Mouse (Mus musculus): ENCODE measurements around the gene Nol9. TPM values are rescaled to one million over a fixed set of nuclear protein-coding genes. Genes with fewer than 3 reads are reported as not detected.
A peak's percentile ranks its signal among the peaks of the same experiment; 100 is the strongest.

The Nol9 gene
- polyA plus RNA-seq, 1 experiment from 2014 or later: 28.3 TPM

- 73% methylated on average over 8 of the region's 8 CpGs for WGBS
- no peak overlapping the region for H3K9ac ChIP-seq (replicated peaks; ENCODE audit: low read length)
These were observed 53.7 kb downstream of the Nol9 start for GRCm38 (mm10) chr4:152092751-152093293.

GRCm38 (mm10) chr4:152094233-152094632, 55.1 kb downstream of the Nol9 start:
- ATAC-seq (replicated peaks; ENCODE audit: insufficient number of reproducible peaks, low FRiP score, low TSS enrichment, low read depth) (no peak), DNase-seq (ENCODE audit: low spot score) (no peak)
- Histone ChIP-seq H3K36me3 (replicated peaks; ENCODE audit: control insufficient read depth, insufficient read depth, low read depth, low read length) (no peaks in the 10 kb centered on the region), H3K4me2 (ENCODE audit: low read depth, low read length) (no peak overlapping the region), H3K4me1 (ENCODE audit: control insufficient read depth, insufficient read depth, low read length) (peaks cover 3% of the 10 kb centered on the region; the same call in 1 of the 2 replicates), H3K9me3 (replicated peaks; ENCODE audit: control insufficient read depth, low read length) (no peaks in the 10 kb centered on the region), H3K4me3 (ENCODE audit: low read depth, low read length) (no peak overlapping the region), H3K27me3 (ENCODE audit: control insufficient read depth, insufficient read depth, low read length) (no peaks in the 10 kb centered on the region), H3K27ac (replicated peaks; ENCODE audit: low read depth, low read length) (no peak overlapping the region), H3K9ac (replicated peaks; ENCODE audit: low read length) (no peak overlapping the region)
- 90% methylated on average over 12 of the region's 12 CpGs for WGBS

More at GRCm38 (mm10) chr4:152092751-152093293, 53.7 kb downstream of the Nol9 start:
- ATAC-seq (replicated peaks; ENCODE audit: insufficient number of reproducible peaks, low FRiP score, low TSS enrichment, low read depth) (no peak), DNase-seq (ENCODE audit: low spot score) (no peak)
- Histone ChIP-seq H3K36me3 (replicated peaks; ENCODE audit: control insufficient read depth, insufficient read depth, low read depth, low read length) (no peaks in the 10 kb centered on the region), H3K4me3 (ENCODE audit: low read depth, low read length) (no peak overlapping the region), H3K4me1 (ENCODE audit: control insufficient read depth, insufficient read depth, low read length) (no peaks in the 10 kb centered on the region; the same call in 1 of the 2 replicates), H3K27me3 (ENCODE audit: control insufficient read depth, insufficient read depth, low read length) (no peaks in the 10 kb centered on the region), H3K4me2 (ENCODE audit: low read depth, low read length) (no peak overlapping the region), H3K27ac (replicated peaks; ENCODE audit: low read depth, low read length) (0 out of 2 replicates have a peak overlapping the region, but pooled peaks have one; percentile 13), H3K9me3 (replicated peaks; ENCODE audit: control insufficient read depth, low read length) (no peaks in the 10 kb centered on the region)

- no peaks in the 10 kb centered on the region for H3K9me3 ChIP-seq (replicated peaks; ENCODE audit: control insufficient read depth, low read length)
- DNase-seq (ENCODE audit: low spot score) (peak; percentile 65), ATAC-seq (replicated peaks; ENCODE audit: insufficient number of reproducible peaks, low FRiP score, low TSS enrichment, low read depth) (0 out of 2 replicates have a peak, but pooled peaks have one; percentile 19)
- peaks cover 3% of the 10 kb centered on the region for H3K4me1 ChIP-seq (ENCODE audit: control insufficient read depth, insufficient read depth, low read length)
- no peaks in the 10 kb centered on the region for H3K27me3 ChIP-seq (ENCODE audit: control insufficient read depth, insufficient read depth, low read length)
- peak overlapping the region; percentile 8; the same call in 1 of the 2 replicates for H3K4me3 ChIP-seq (ENCODE audit: low read depth, low read length)
- H3K27ac ChIP-seq (replicated peaks; ENCODE audit: low read depth, low read length): 0 out of 2 replicates have a peak overlapping the region, but pooled peaks have one; percentile 28
- 18% methylated on average over 27 of the region's 27 CpGs for WGBS
- no peaks in the 10 kb centered on the region for H3K36me3 ChIP-seq (replicated peaks; ENCODE audit: control insufficient read depth, insufficient read depth, low read depth, low read length)
- H3K4me2 ChIP-seq (ENCODE audit: low read depth, low read length): no peak overlapping the region
- no peak overlapping the region; the same call in 1 of the 2 replicates for H3K9ac ChIP-seq (replicated peaks; ENCODE audit: low read length)
These were observed 57.1 kb downstream of the Nol9 start for GRCm38 (mm10) chr4:152095937-152096910.

GRCm38 (mm10) chr4:152096927-152097326, 57.8 kb downstream of the Nol9 start:
- Histone ChIP-seq H3K27me3 (ENCODE audit: control insufficient read depth, insufficient read depth, low read length) (no peaks in the 10 kb centered on the region), H3K4me3 (ENCODE audit: low read depth, low read length) (peak overlapping the region; percentile 8; the same call in 1 of the 2 replicates), H3K36me3 (replicated peaks; ENCODE audit: control insufficient read depth, insufficient read depth, low read depth, low read length) (no peaks in the 10 kb centered on the region), H3K9ac (replicated peaks; ENCODE audit: low read length) (no peak overlapping the region; the same call in 1 of the 2 replicates), H3K9me3 (replicated peaks; ENCODE audit: control insufficient read depth, low read length) (no peaks in the 10 kb centered on the region), H3K4me2 (ENCODE audit: low read depth, low read length) (no peak overlapping the region), H3K27ac (replicated peaks; ENCODE audit: low read depth, low read length) (0 out of 2 replicates have a peak overlapping the region, but pooled peaks have one; percentile 28), H3K4me1 (ENCODE audit: control insufficient read depth, insufficient read depth, low read length) (peaks cover 6% of the 10 kb centered on the region)
- whole genome bisulfite sequencing: 39% methylated on average over 6 of the region's 6 CpGs
- ATAC-seq (replicated peaks; ENCODE audit: insufficient number of reproducible peaks, low FRiP score, low TSS enrichment, low read depth) (peak; percentile 8; the same call in 1 of the 2 replicates), DNase-seq (ENCODE audit: low spot score) (no peak)

- Histone ChIP-seq H3K27me3 (ENCODE audit: control insufficient read depth, insufficient read depth, low read length) (no peaks in the 10 kb centered on the region), H3K4me3 (ENCODE audit: low read depth, low read length) (no peak overlapping the region), H3K9ac (replicated peaks; ENCODE audit: low read length) (no peak overlapping the region), H3K4me2 (ENCODE audit: low read depth, low read length) (no peak overlapping the region), H3K9me3 (replicated peaks; ENCODE audit: control insufficient read depth, low read length) (no peaks in the 10 kb centered on the region), H3K4me1 (ENCODE audit: control insufficient read depth, insufficient read depth, low read length) (peaks cover 6% of the 10 kb centered on the region), H3K36me3 (replicated peaks; ENCODE audit: control insufficient read depth, insufficient read depth, low read depth, low read length) (no peaks in the 10 kb centered on the region), H3K27ac (replicated peaks; ENCODE audit: low read depth, low read length) (no peak overlapping the region)
- ATAC-seq (replicated peaks; ENCODE audit: insufficient number of reproducible peaks, low FRiP score, low TSS enrichment, low read depth): no peak
- WGBS: 15% methylated on average over 11 of the region's 11 CpGs
- no peak for DNase-seq (ENCODE audit: low spot score)
These were observed 59.0 kb downstream of the Nol9 start for GRCm38 (mm10) chr4:152097911-152098799.

- no peaks in the 10 kb centered on the region for H3K9me3 ChIP-seq (replicated peaks; ENCODE audit: control insufficient read depth, low read length)
- peaks cover 6% of the 10 kb centered on the region for H3K4me1 ChIP-seq (ENCODE audit: control insufficient read depth, insufficient read depth, low read length)
- no peak overlapping the region for H3K4me3 ChIP-seq (ENCODE audit: low read depth, low read length)
- 75% methylated on average over 11 of the region's 11 CpGs for WGBS
- H3K27ac ChIP-seq (replicated peaks; ENCODE audit: low read depth, low read length): 0 out of 2 replicates have a peak overlapping the region, but pooled peaks have one; percentile 7
- H3K27me3 ChIP-seq (ENCODE audit: control insufficient read depth, insufficient read depth, low read length): no peaks in the 10 kb centered on the region
- DNase-seq (ENCODE audit: low spot score) (no peak), ATAC-seq (replicated peaks; ENCODE audit: insufficient number of reproducible peaks, low FRiP score, low TSS enrichment, low read depth) (no peak)
- no peaks in the 10 kb centered on the region for H3K36me3 ChIP-seq (replicated peaks; ENCODE audit: control insufficient read depth, insufficient read depth, low read depth, low read length)
- no peak overlapping the region for H3K4me2 ChIP-seq (ENCODE audit: low read depth, low read length)
- H3K9ac ChIP-seq (replicated peaks; ENCODE audit: low read length): no peak overlapping the region; the same call in 1 of the 2 replicates
These were observed 61.4 kb downstream of the Nol9 start for GRCm38 (mm10) chr4:152100541-152100940.

- ATAC-seq (replicated peaks; ENCODE audit: insufficient number of reproducible peaks, low FRiP score, low TSS enrichment, low read depth): no peak
- Histone ChIP-seq H3K9ac (replicated peaks; ENCODE audit: low read length) (no peak overlapping the region; the same call in 1 of the 2 replicates), H3K4me1 (ENCODE audit: control insufficient read depth, insufficient read depth, low read length) (peaks cover 6% of the 10 kb centered on the region), H3K4me3 (ENCODE audit: low read depth, low read length) (no peak overlapping the region), H3K27ac (replicated peaks; ENCODE audit: low read depth, low read length) (0 out of 2 replicates have a peak overlapping the region, but pooled peaks have one; percentile 7), H3K4me2 (ENCODE audit: low read depth, low read length) (no peak overlapping the region), H3K9me3 (replicated peaks; ENCODE audit: control insufficient read depth, low read length) (no peaks in the 10 kb centered on the region), H3K36me3 (replicated peaks; ENCODE audit: control insufficient read depth, insufficient read depth, low read depth, low read length) (no peaks in the 10 kb centered on the region), H3K27me3 (ENCODE audit: control insufficient read depth, insufficient read depth, low read length) (no peaks in the 10 kb centered on the region)
- WGBS: 51% methylated on average over 7 of the region's 7 CpGs
- DNase-seq (ENCODE audit: low spot score): no peak
These were observed 62.0 kb downstream of the Nol9 start for GRCm38 (mm10) chr4:152101081-152101653.
